Mouse (Mus musculus): Measurements from ENCODE around the gene Rps16.

DNA sequence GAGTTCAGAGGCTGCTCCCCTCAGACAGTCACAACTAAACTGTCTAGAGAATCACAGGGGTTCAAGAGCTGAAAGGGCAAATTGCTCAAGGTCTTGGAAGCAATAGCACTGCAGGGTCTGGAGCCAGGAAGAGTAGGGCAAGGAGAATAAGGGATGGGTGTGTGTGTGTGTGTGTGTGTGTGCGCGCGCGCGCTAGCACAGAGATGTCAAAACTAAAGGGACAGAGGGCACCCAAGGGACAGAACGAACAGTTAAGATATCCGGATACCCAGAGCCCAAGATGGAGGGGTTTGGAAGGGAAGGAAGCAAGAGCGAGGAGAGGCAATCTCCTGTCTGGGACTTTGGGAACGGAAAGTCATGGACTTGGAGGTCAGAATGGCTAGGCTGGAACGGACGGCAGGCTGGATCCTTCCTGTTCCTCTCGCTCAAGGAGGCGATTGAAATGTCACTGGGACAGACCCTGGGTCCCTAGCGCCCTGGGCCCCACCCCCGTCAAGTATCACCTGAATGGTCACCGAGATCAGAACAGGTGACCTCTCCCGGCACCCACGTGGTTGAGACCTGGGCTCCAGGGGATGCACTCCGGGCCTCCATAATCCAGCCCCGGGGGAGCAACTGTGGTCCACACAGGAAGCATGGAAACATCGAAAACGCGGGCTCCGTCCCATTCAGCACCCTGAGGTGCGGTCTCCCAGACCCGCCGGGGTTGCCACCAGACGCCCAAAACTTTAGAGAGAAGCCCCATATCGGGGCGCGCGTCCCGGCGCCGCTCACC is 39.1 kb upstream of the Rps16 start:
- TF ChIP-seq ZNF384 (IDR thresholded peaks at IDR 0.05; ENCODE audit: low read depth, low read length), result no peak
- no peak for TF ChIP-seq HCFC1 (IDR thresholded peaks at IDR 0.05; ENCODE audit: borderline replicate concordance, insufficient read depth, low read length)
- TF ChIP-seq ZC3H11A (IDR thresholded peaks at IDR 0.05; ENCODE audit: borderline replicate concordance, low read depth, low read length), result no peak
- TF ChIP-seq MAFK (IDR thresholded peaks at IDR 0.05; ENCODE audit: insufficient read depth, low read depth, low read length), result no peak
- TF ChIP-seq CHD2 (IDR thresholded peaks at IDR 0.05; ENCODE audit: low read depth, low read length), result no peak
